Mouse (Mus musculus) brain, embryonic 14.5 days (tissue): Measurements from ENCODE around the gene Hesx1. TPM values are rescaled to one million over a fixed set of nuclear protein-coding genes. Genes with fewer than 3 reads are reported as not detected.
A peak's percentile ranks its signal among the peaks of the same experiment; 100 is the strongest.

ENCODE experiments used
- DNase-seq: peaks from one replicate; pipeline ENCODE4 v3.0.0-alpha.2; 2011; ENCODE audit warnings: low read depth
- CTCF ChIP-seq: fragments of 200-500 bp; IDR thresholded peaks from 2 replicates; pipeline ENCODE4 v1.5.1; 2012; ENCODE audit warnings: inconsistent platforms, mild to moderate bottlenecking, moderate library complexity, borderline replicate concordance; ENCODE audit not compliant: insufficient read depth, insufficient read length; ENCODE audit errors: extremely low read depth
- POLR2A ChIP-seq: fragments of 200-500 bp; IDR thresholded peaks from 2 replicates; pipeline ENCODE4 v1.6.1; 2012; ENCODE audit warnings: mild to moderate bottlenecking, inconsistent platforms, borderline replicate concordance; ENCODE audit not compliant: poor library complexity, insufficient read depth, insufficient read length, severe bottlenecking; ENCODE audit errors: extremely low read depth
- polyA plus RNA-seq: library from polyadenylated mRNA; depleted of rRNA; stranded (reverse); fragments of >200 nt; gene quantifications from 2 replicates; pipeline ENCODE4 v1.2.3, GENCODE M21; 2012; rRNA removed

Gene Hesx1
- polyA plus RNA-seq, 1 experiment: 0.22 TPM

DNA sequence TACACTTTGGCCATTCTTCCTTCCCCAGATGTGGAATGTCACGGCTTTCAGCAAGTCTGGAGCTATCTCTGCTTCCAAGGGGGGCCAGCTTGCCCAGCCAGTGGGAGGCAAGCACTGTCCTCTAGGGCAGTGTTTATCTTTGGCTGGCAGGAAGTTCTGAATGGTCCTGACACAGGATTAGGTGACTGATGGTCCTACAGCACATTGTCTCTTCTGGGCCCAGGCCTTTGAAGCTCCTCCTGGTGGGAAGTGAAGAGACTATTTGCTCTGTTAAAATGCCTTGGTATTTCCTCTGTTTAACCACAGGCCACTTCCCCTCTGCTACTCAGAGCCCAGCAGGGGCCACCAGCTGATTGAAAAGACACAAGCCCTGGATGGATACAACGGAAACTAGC is 50.7 kb downstream of the Hesx1 start:
- TF ChIP-seq POLR2A: no peak
- TF ChIP-seq CTCF: no peak
- DNase-seq: no peak

- no peak for TF ChIP-seq CTCF
- TF ChIP-seq POLR2A: no peak
- DNase-seq: no peak
Measured at GRCm38 (mm10) chr14:27048231-27048956, 54.2 kb downstream of the Hesx1 start.

- peak; percentile 74 for DNase-seq
- TF ChIP-seq POLR2A (no peak), CTCF (no peak)
Measured at GRCm38 (mm10) chr14:27050043-27050442, 55.8 kb downstream of the Hesx1 start.

DNA sequence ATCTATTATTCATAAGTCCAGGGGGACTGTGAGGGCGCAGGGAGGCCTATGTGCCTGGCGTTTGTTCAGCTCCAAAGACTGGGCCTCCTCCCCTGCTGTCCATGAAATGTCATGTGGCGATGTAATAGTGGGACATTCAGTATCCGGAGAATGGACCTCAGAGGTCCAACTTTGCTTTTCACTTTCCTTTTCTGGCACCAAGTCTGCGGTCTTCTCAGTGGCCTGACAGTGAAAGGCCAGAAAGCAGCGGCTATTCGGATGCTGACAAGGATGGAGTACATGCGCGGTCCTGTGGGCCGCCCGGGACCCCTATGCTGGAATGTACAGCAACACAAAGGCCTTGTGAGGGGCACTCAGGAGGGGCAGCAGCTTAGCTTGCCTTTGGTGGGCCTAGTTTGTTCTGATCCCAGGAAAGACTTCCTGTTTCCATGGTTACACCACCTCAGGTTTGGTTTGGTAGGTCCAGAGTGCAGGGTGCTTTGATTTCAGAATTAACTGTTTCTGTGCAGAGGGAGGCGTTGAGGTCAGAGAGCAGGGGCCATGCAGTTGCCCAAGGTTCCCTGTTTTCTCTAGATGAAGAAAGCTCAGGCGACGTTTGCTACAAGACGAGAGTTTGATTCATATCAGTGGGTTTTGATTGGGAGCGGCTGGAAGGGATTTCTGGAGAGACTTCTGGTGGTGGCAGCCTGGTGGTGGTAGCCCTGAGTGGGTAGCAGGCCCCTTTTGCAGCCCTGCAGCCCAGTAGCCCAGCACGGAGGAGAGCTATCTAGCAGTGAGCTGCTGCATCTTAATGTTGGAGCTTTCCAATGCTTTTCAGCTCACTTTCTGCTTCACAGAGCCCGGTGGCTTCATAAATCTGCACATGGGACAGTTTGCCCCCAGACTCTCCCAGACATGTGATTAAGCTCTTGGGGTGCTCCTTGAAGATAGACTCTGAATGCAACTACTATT is 56.6 kb downstream of the Hesx1 start:
- TF ChIP-seq POLR2A: no peak
- TF ChIP-seq CTCF: no peak
- peak; percentile 76 for DNase-seq

DNA sequence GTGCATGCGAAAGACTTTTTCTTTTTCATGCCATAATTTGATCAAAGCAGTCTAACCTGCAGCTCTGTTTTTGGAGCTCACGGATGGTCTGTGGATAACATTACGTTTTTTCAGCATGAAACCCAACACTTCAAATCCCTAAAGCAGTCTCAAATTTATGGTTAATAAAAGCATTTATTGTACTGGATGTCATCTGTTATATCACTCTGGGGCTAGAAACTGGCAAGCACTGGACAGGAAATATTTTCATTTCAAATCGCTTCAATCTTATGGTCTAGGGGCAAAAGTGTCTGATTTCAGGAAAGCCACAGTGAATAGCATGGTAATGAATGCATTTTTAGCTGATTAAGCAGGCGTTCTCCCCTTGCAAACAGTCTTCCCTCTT is 57.3 kb downstream of the Hesx1 start:
- no peak for TF ChIP-seq CTCF
- no peak for TF ChIP-seq POLR2A
- no peak for DNase-seq

Other genes starting within 250 kb of the Hesx1 start
- not detected in 2 replicates for gene Asb14, start 99.9 kb upstream of the Hesx1 start, polyA plus RNA-seq
- gene Appl1, start 23.2 kb upstream of the Hesx1 start, polyA plus RNA-seq: 31.5 and 32.1 TPM in 2 replicates
- gene Il17rd, start 44.5 kb downstream of the Hesx1 start, polyA plus RNA-seq: 4.7 and 7.4 TPM in 2 replicates
- gene Arhgef3, start 120.5 kb downstream of the Hesx1 start, polyA plus RNA-seq: 2.5 and 4.9 TPM in 2 replicates